Mouse (Mus musculus) bone marrow macrophage, adult 2 months (primary cell): ENCODE data around the gene Impg2. TPM values are rescaled to one million over a fixed set of nuclear protein-coding genes. Genes with fewer than 3 reads are reported as not detected.

ENCODE experiments used
- H3K27ac ChIP-seq: 2 replicates; pipeline ENCODE4 v1.5.1; 2012; ENCODE audit warnings: low read depth, low read length; ENCODE audit not compliant: insufficient read depth
- H3K4me1 ChIP-seq: 2 replicates; pipeline ENCODE4 v1.6.1; 2012; ENCODE audit warnings: low read length; ENCODE audit not compliant: control insufficient read depth, insufficient read depth
- H3K4me3 ChIP-seq: 2 replicates; pipeline ENCODE4 v1.5.1; 2012; ENCODE audit warnings: mild to moderate bottlenecking, low read length, moderate library complexity; ENCODE audit not compliant: insufficient read depth
- CTCF ChIP-seq: IDR thresholded peaks from 2 replicates; pipeline ENCODE4 v1.5.1; 2012; ENCODE audit warnings: low read depth, mild to moderate bottlenecking, low read length, moderate library complexity
- POLR2A ChIP-seq: IDR thresholded peaks from 2 replicates; pipeline ENCODE4 v1.6.1; 2012; ENCODE audit warnings: mild to moderate bottlenecking, low read depth, low read length, borderline replicate concordance
- polyA plus RNA-seq: library from polyadenylated mRNA; stranded (reverse); fragments of >200 nt; gene quantifications from 2 replicates; pipeline ENCODE4 v1.2.4, GENCODE M21; 2012; ENCODE audit not compliant: missing spikeins, insufficient read depth, insufficient read length

Gene Impg2
- 0.67 TPM in 1 of 2 replicates, not detected in the other for polyA plus RNA-seq

DNA sequence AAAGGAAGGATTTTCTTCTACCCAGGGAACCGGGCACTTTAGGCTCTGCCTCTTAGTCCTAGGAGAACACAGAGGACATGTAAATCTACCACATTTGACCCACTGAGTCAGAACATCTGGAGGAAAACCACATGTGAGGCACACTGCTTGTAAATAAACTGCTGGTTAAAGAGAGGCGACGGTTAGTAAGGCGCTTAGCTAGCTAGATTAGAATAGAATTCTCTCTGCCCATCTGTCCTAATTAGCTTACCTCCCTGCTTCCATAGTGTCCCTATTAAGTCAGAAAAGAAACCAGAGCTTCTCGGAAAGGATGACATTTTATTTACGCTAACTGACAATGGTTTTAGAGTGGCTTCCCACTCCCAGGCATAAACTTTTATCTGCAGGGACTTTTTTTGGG lies at the start of gene Impg2:
TSS of gene Impg2 (plus strand) at position 263 of the 400 bp plus-strand sequence.
- Histone ChIP-seq H3K4me1 (no peaks in the 10 kb centered on the region), H3K27ac (no peak within 1 kb of the TSS)
- no peak for TF ChIP-seq CTCF
- no peak for TF ChIP-seq POLR2A

DNA sequence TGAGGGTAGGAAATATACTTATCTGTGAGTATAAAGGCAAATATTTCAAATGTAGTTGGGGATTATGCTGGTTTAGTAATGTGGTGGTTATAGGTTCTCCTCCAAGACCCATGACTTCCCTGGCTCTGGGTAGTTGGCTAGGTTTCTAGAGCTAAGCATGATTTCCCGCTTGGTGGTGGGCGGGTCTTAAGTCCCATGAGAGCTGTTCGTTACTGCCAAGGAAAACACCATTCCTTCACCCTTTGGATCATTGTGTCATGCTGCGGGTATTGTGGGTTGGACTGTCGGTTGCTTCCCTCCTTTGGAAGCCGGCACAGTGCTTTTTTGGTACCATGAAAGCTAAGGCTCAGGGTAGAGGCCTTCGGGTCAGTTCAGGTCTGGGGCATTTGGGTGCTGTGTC lies 40.6 kb upstream of the Impg2 start:
- H3K4me1 ChIP-seq: no peaks in the 10 kb centered on the region
- TF ChIP-seq CTCF: no peak
- no peak for TF ChIP-seq POLR2A
- H3K27ac ChIP-seq: no peak overlapping the region
- H3K4me3 ChIP-seq: no peak overlapping the region

More for the DNA sequence above, at the start of gene Impg2:
- H3K4me3 ChIP-seq: no peak within 1 kb of the TSS

DNA sequence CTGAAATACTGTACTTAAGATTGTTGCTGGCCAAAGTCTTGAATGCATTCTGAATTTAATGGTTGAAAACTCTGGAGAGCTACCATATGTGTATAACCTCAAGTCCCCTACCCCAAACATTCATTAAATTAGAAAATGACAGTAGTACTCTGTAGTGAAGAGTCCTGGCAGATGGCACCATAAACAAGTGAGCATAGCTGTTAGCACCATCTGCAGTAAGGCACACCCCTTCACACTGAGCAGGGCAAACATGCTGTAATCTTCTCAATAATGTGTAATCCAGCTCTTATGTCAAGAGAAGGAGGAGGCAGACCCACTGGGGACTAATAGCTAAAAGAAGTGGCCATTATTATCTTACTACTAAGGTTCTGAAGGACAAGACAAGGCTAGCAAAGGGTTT lies 33.9 kb upstream of the Impg2 start:
- no peaks in the 10 kb centered on the region for H3K4me1 ChIP-seq
- TF ChIP-seq POLR2A (no peak), CTCF (no peak)
- no peak overlapping the region for H3K4me3 ChIP-seq
- no peak overlapping the region for H3K27ac ChIP-seq

DNA sequence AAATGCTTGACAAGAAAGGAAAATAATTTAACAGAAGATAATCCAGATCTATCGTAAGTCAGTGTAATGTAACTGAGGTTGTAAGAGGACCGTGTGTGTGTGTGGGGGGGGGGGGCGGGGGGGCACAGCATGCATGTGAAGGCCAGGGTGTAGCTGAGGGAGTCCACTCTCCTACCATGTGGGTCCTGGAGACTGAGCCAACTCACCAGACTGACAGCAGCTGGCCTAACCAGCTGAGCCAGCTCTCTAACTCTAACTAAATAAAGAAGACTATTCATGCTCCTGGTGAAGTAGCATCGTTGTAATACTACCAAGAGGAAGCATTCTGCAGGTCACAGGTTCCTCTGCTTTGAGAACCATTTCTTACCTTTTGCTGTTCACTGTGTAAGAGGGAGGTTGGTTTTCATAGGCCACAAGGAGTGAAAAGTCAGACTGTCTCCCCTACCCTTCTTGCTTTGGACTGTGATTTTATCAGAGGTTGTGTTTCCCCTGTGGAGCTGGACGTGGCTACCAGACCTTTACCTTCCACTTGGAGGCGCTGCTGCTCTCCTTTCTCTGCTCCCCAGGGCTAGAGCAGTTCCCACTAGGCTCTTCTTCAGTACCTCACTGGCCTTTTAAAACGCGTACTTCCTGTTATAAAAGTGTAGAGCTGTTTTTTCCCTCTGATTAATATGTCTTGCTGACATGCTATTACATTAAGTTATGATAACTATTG lies 28.1 kb upstream of the Impg2 start:
- no peaks in the 10 kb centered on the region for H3K4me1 ChIP-seq
- TF ChIP-seq CTCF (no peak), POLR2A (no peak)
- no peak overlapping the region for H3K27ac ChIP-seq
- no peak overlapping the region for H3K4me3 ChIP-seq

DNA sequence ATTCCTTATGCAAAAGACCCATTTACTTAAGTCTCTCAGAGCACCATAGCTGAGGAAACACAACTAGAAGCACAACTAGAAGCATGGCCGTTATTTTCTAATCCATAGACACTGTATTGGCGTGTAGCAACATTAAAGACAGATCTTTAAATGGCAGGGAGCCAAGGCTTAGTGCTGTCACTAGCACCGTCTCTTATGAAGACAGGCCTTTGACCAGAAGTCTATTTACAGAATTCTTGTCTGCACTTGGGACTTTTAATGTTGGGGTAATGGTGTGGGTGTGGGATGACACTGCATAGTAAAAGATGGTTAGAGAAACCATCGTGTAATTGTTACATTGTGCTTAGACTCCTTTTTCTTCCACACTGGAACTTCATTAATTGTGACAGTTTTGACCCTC lies 17.2 kb upstream of the Impg2 start:
- H3K4me1 ChIP-seq: no peaks in the 10 kb centered on the region
- TF ChIP-seq POLR2A (no peak), CTCF (no peak)
- no peak overlapping the region for H3K27ac ChIP-seq
- H3K4me3 ChIP-seq: no peak overlapping the region

DNA sequence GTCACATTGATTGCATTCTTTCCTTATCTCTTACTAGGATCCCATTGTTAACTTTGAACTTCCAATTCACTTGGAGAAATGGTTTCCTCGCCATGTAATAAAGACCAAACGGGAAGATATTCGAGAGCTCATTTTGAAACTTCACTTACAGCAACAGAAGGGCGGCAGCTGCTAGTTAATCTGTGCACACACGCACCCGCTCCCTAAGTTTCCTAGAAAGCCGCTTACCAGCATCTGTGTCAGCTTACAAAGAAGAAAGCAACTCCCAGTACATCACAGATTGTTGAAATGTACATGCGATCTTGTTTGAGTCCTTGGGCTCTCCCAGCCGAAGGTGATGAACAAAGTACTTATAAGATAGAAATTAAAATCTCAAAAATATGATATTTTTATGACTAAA lies 15.9 kb upstream of the Impg2 start:
- Histone ChIP-seq H3K4me1 (no peaks in the 10 kb centered on the region), H3K27ac (no peak overlapping the region), H3K4me3 (no peak overlapping the region)
- TF ChIP-seq POLR2A (no peak), CTCF (no peak)

DNA sequence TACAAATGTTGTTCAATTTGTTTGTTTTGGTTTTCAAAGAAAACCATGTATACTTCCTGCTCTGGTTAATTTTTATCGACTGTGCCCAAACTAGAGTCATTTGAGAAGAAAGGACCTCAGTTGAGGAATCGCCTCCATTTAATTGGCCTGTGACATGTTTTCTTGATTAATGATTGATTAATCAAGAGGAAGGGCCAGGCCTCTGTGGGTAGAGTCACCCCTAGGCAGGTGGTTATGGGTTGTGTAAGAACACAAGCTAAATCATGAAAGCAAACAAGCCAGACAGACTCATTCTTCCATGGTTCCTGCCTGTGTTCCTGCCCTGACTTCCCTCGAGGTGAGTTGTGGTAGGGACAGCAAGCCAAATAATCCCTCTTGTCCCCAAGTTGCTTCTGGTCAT lies 8.6 kb downstream of the Impg2 start:
- H3K27ac ChIP-seq: no peak overlapping the region
- no peak for TF ChIP-seq POLR2A
- no peaks in the 10 kb centered on the region for H3K4me1 ChIP-seq
- H3K4me3 ChIP-seq: no peak overlapping the region

DNA sequence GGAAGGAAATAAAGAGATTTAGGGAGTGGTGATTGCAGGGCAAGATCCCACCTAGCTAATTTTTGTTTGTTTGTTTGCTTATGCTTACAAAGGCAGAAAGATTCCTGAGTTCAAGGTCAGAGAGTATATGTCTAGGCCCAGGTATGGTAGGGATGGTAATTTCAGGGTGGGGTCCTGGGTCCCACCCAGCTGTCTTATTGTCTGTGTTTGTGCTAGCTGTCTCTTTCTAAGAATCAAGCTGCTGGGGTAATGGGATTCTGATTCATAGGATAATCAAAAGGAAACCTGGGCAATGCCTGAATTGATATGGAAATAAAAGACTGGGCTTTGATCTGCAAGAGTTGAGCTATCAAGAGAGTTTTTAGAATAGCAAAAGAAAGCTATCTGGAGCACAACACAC lies 23.6 kb downstream of the Impg2 start:
- TF ChIP-seq CTCF (no peak), POLR2A (no peak)
- no peaks in the 10 kb centered on the region for H3K4me1 ChIP-seq
- no peak overlapping the region for H3K4me3 ChIP-seq
- no peak overlapping the region for H3K27ac ChIP-seq

DNA sequence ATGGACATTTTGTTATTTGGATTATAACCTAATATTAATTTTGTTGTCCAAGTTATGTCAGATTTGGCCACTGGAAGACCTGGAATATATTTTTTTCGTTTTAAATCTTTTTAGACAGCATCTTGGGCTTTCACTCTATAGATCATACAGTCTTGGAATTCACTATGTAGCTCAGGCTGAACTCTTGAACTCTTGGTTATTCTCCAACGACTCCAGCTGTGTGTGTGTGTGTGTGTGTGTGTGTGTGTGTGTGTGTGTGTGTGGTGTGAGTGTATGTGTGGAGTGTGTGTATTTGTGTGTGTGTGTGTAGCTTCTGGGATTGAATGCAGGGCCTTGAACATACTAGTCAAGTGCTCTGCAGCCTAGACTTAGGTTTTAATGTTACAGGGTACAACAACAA lies 25.3 kb downstream of the Impg2 start:
- H3K4me3 ChIP-seq: no peak overlapping the region
- TF ChIP-seq POLR2A (no peak), CTCF (no peak)
- H3K27ac ChIP-seq: no peak overlapping the region
- H3K4me1 ChIP-seq: no peaks in the 10 kb centered on the region

DNA sequence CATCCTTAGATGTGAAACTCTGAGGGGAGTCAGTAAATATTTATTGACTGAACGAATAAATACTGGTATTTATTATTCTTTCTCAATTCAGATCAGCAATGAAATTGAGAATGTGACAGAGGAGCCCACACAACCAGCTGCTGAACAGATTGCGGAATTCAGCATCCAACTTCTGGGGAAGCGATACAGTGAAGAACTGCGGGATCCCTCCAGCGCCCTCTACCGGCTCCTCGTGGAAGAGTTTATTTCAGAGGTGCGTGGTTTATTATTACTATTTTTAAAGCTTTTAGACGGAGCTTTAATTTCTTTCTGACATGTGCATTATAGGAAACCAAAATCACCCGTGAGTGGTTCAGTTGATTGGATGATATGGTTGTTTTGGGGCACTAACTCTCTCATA lies 27.2 kb downstream of the Impg2 start:
- Histone ChIP-seq H3K4me3 (no peak overlapping the region), H3K4me1 (no peaks in the 10 kb centered on the region), H3K27ac (no peak overlapping the region)
- no peak for TF ChIP-seq POLR2A
- TF ChIP-seq CTCF: peak; percentile 58
